Comparison of ENCODE assay signal across 23 mouse cellular contexts in the genomic region with DNA sequence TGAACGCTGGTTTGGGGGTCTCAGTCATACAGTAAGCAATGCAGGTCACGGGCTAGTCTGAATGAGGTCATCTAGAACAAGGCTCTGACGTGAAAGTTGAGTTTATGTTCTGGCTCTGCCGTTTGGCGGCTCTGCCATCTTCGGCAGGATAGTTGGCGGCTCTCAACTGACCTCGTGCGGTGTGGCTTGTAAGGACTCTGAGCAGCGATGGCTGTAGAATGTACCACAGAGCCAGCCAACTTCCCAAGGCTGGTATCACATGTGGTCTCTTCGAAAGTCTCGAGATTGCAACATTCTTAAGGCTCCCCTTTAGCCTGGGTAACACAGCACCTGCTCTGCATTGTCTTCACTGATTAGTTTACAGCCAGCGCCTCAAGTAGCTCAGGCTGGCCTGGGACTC. TPM values are rescaled to one million over a fixed set of nuclear protein-coding genes. Genes with fewer than 3 reads are reported as not detected.
DNase-seq lines count a peak whose midpoint lies in the region; ATAC-seq lines count a peak whose summit lies in the region.
"Had no signal": no experiment of that assay in that cellular context is flagged by ENCODE, and none has a peak within 500 bp of the region (broad histone marks: within the 10 kb centered on the region; RNA-seq: fewer than 3 reads in every experiment).

No protein-coding gene starts in this region.

- H3K36me3 ChIP-seq in kidney, embryonic 14.5 days (ENCODE audit: control insufficient read depth, insufficient read depth, low read length) = no peaks in the 10 kb centered on the region
- H3K36me3 ChIP-seq: embryonic facial prominence, embryonic 13.5 days; embryonic facial prominence, embryonic 15.5 days; forebrain, embryonic 10.5 days; forebrain, embryonic 12.5 days had no signal

- no peak overlapping the region for H3K9ac ChIP-seq in kidney, embryonic 14.5 days (ENCODE audit: low read depth, low read length)
- H3K9ac ChIP-seq: embryonic facial prominence, embryonic 13.5 days; embryonic facial prominence, embryonic 15.5 days; forebrain, embryonic 12.5 days had no signal

- ATAC-seq in kidney, embryonic 14.5 days (ENCODE audit: low FRiP score, low TSS enrichment) = peak; percentile 28; the same call in 1 of the 2 replicates
- peak; percentile 74 for ATAC-seq in granulocyte monocyte progenitor cell, adult 5-6 weeks (replicated peaks; ENCODE audit: poor library complexity, severe bottlenecking)
- peak; percentile 71 for ATAC-seq in megakaryocyte progenitor cell, adult 5-6 weeks (replicated peaks; ENCODE audit: poor library complexity)
- ATAC-seq: forebrain, embryonic 14.5 days; forebrain, embryonic 16.5 days had no signal

- H3K4me2 ChIP-seq in kidney, embryonic 14.5 days (replicated peaks; ENCODE audit: low read depth, low read length) = no peak overlapping the region
- H3K4me2 ChIP-seq: embryonic facial prominence, embryonic 13.5 days; embryonic facial prominence, embryonic 15.5 days; forebrain, embryonic 12.5 days had no signal

- H3K9me3 ChIP-seq in kidney, embryonic 14.5 days (ENCODE audit: control insufficient read depth, low read length) = no peaks in the 10 kb centered on the region
- H3K9me3 ChIP-seq: embryonic facial prominence, embryonic 13.5 days; embryonic facial prominence, embryonic 15.5 days; forebrain, embryonic 10.5 days; forebrain, embryonic 12.5 days had no signal

- WGBS in kidney, embryonic 14.5 days = 80% methylated on average over 13 of the region's 13 CpGs

- H3K4me1 ChIP-seq in kidney, embryonic 14.5 days (ENCODE audit: control insufficient read depth, insufficient read depth, low read length) = 0 out of 2 replicates have a peak, but pooled peaks cover under 1% of the 10 kb centered on the region
- H3K4me1 ChIP-seq: embryonic facial prominence, embryonic 13.5 days; embryonic facial prominence, embryonic 15.5 days had no signal

- H3K27me3 ChIP-seq in kidney, embryonic 14.5 days (ENCODE audit: control insufficient read depth, insufficient read depth, low read length) = no peaks in the 10 kb centered on the region
- H3K27me3 ChIP-seq: embryonic facial prominence, embryonic 13.5 days; embryonic facial prominence, embryonic 15.5 days; forebrain, embryonic 12.5 days had no signal

- DNase-seq in kidney, adult 11 months = no peak
- peak; percentile 41 for DNase-seq in ZHBTc4 (ENCODE audit: low read depth, low spot score)
- no peak for DNase-seq in cerebellum, adult 11 months
- DNase-seq in adrenal gland, postnatal 25 days = no peak
- DNase-seq in yolk sac, embryonic 10.5 days (ENCODE audit: low spot score) = no peak
- DNase-seq: adrenal gland, adult 8-10 months; adrenal gland, postnatal 14 days; cerebellum, adult 11-12 months; cerebellum, adult 2 months; cerebellum, adult 9-10 months; cerebellum, postnatal 10 days; cerebellum, postnatal 25 days; embryo, embryonic 11 days had no signal

- no peak overlapping the region for H3K27ac ChIP-seq in kidney, embryonic 14.5 days (ENCODE audit: low read depth, low read length)
- H3K27ac ChIP-seq: embryonic facial prominence, embryonic 13.5 days; embryonic facial prominence, embryonic 15.5 days; forebrain, embryonic 10.5 days; forebrain, embryonic 12.5 days had no signal

- no peak overlapping the region for H3K4me3 ChIP-seq in kidney, embryonic 14.5 days (ENCODE audit: low read length)
- H3K4me3 ChIP-seq: embryonic facial prominence, embryonic 13.5 days; embryonic facial prominence, embryonic 15.5 days; erythroblast, embryonic 14.5 days; forebrain, embryonic 10.5 days; forebrain, embryonic 12.5 days had no signal

RNA-seq across cellular contexts. Expression of a gene that starts 43.6 kb away (rescaled TPM):
- polyA plus RNA-seq in kidney, embryonic 14.5 days (2014; fragmentation: Nextera tagmentation; extraction: Ambion mirVana) = 1.6 and 3.0 TPM in 2 replicates
- 35.1 and 50.4 TPM in 2 replicates for total RNA-seq in granulocyte monocyte progenitor cell, adult 5-6 weeks (2014; fragmentation: Nextera tagmentation)
- 137 and 160 TPM in 2 replicates for total RNA-seq in granulocyte monocyte progenitor cell, adult 5-6 weeks (2017)
- 94.5 and 144 TPM in 2 replicates for total RNA-seq in megakaryocyte progenitor cell, adult 5-6 weeks (2015)
- 72.4 and 111 TPM in 2 replicates for total RNA-seq in megakaryocyte progenitor cell, adult 5-6 weeks (2017)
- 1.9 and 2.0 TPM in 2 replicates for total RNA-seq in adrenal gland, postnatal 25 days (2021)

Comparison
In these comparisons a context has a peak if more than half of its experiments do, and no peak if none do; other contexts are left out.
1. RNA of a gene that starts 43.6 kb away (total RNA-seq): 35.1 to 160 TPM in granulocyte monocyte progenitor cell, adult 5-6 weeks and 72.4 to 144 TPM in megakaryocyte progenitor cell, adult 5-6 weeks; 1.9 to 2.0 TPM in adrenal gland, postnatal 25 days; every median in the first group is over 10 times any median in the second.
2. Peak in every context shown above with its lines, with median percentiles within 50 percentile points of each other: ATAC-seq.